Mouse (Mus musculus): ENCODE measurements around the gene Hnrnpd. TPM values are rescaled to one million over a fixed set of nuclear protein-coding genes. Genes with fewer than 3 reads are reported as not detected.

Hnrnpd gene
- polyA plus RNA-seq (2015; fragmentation: Nextera tagmentation; extraction: Ambion mirVana), result 178 and 194 TPM in 2 replicates

DNA sequence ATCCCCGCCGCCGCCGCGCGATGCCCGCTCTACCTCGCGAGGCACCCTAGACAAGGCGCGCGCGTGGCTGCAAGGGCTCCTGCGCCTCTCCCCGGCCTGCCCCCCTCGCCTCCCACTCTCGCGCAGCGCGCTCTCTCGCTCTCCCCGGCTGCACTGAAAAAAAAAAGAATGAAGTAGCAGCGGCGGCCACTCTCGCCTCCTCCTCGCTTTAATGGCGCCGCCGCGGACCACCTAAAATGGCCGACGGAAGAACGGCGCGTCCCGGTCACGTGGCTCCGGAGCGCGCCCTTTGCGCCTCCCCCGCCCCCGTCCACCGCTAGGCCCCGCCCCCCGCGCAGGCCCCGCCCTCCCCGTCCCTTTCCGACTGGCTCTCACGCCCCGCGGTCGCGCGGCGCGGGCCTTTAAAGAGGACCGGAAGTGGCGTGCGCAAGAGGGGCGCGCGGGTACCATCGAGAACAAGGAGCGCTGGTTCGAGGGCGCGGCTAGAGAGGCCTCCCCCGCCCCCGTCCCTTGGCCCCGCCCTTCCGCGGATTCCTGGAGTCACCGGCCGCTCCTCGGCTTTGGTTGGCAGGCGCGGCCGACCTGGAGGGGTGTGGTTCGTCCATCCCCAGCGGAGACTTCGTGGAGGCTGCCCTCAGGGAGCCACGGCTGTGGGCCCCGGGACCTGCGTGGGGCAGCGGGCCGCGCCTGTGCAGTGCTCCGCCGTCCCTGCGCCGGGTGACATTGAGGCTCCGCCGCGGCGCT, at the start of gene Hnrnpd, which contains the start of gene 4930524J08Rik:
Gene Hnrnpd, minus strand, starts transcription at position 240 of the 744 bp plus-strand sequence.
Gene 4930524J08Rik, plus strand, starts transcription at position 363 of the 744 bp plus-strand sequence.
- H3K9me3 ChIP-seq, result no peaks in the 10 kb centered on the region
- peak within 1 kb of the TSS; percentile 94 for H3K4me3 ChIP-seq (replicated peaks)
- no peaks in the 10 kb centered on the region for H3K27me3 ChIP-seq (replicated peaks)
- peak within 1 kb of the TSS; percentile 97 for H3K9ac ChIP-seq
- peak within 1 kb of the TSS; percentile 67 for H3K4me2 ChIP-seq
- H3K36me3 ChIP-seq, result no peaks in the 10 kb centered on the region
- under 1% methylated on average over 88 of the region's 97 CpGs for WGBS
- peak within 1 kb of the TSS; percentile 99 for H3K27ac ChIP-seq
- H3K4me1 ChIP-seq, result 0 out of 2 replicates have a peak, but pooled peaks cover 3% of the 10 kb centered on the region
- peak; percentile 98 for ATAC-seq (ENCODE audit: insufficient read depth, low FRiP score, low read depth)

- H3K4me1 ChIP-seq, result no peaks in the 10 kb centered on the region
- H3K9me3 ChIP-seq, result no peaks in the 10 kb centered on the region
- H3K27ac ChIP-seq, result no peak overlapping the region
- H3K9ac ChIP-seq, result no peak overlapping the region
- H3K36me3 ChIP-seq, result no peaks in the 10 kb centered on the region
- H3K4me2 ChIP-seq, result no peak overlapping the region
- H3K27me3 ChIP-seq (replicated peaks), result no peaks in the 10 kb centered on the region
- ATAC-seq (ENCODE audit: insufficient read depth, low FRiP score, low read depth), result no peak
- no peak overlapping the region for H3K4me3 ChIP-seq (replicated peaks)
- 78% methylated on average over 1 of the region's 1 CpGs for WGBS
These were observed 46.1 kb upstream of the Hnrnpd start for GRCm38 (mm10) chr5:100024868-100025267.

DNA sequence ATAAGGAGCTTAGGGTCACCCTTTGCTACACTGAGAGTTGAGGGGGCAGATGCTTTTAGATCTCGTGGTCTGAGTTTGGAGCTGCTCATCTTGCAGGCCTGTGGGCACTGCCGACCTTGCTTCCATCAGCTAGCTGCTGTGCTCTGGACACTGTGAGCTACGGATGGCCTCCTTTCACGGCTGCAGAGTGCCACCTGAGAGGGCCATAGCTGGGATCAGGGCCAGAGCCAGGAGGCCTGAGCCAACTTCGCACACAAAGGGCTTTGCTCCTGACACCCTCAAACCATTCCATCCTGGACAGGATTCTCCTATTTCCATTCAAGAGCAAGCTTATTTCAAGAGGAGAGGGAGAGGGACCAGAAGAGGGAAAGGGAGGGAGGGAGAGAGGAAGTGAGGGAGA, 45.7 kb upstream of the Hnrnpd start:
- no peaks in the 10 kb centered on the region for H3K9me3 ChIP-seq
- ATAC-seq (ENCODE audit: insufficient read depth, low FRiP score, low read depth), result no peak
- H3K27me3 ChIP-seq (replicated peaks), result no peaks in the 10 kb centered on the region
- H3K27ac ChIP-seq, result no peak overlapping the region
- no peaks in the 10 kb centered on the region for H3K36me3 ChIP-seq
- H3K9ac ChIP-seq, result no peak overlapping the region
- H3K4me2 ChIP-seq, result no peak overlapping the region
- 75% methylated on average over 5 of the region's 5 CpGs for WGBS
- H3K4me1 ChIP-seq, result no peaks in the 10 kb centered on the region
- H3K4me3 ChIP-seq (replicated peaks), result no peak overlapping the region

DNA sequence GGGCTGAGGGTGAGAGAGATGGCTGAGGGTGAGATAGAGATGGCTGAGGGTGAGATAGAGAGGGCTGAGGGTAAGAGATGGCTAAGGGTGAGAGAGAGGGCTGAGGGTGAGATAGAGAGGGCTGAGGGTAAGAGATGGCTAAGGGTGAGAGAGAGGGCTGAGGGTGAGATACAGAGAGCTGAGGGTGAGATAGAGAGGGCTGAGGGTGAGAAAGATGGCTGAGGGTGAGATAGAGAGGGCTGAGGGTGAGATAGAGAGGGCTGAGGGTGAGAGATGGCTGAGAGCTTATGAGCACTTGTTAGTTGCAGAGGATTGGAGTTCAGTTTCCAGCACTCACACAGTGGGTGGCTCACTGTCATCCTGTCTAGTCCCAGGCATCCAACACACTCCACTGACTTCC, 41.4 kb upstream of the Hnrnpd start:
- no peak for ATAC-seq (ENCODE audit: insufficient read depth, low FRiP score, low read depth)
- H3K4me2 ChIP-seq, result no peak overlapping the region
- H3K36me3 ChIP-seq, result no peaks in the 10 kb centered on the region
- no peaks in the 10 kb centered on the region for H3K27me3 ChIP-seq (replicated peaks)
- no peaks in the 10 kb centered on the region for H3K9me3 ChIP-seq
- H3K9ac ChIP-seq, result no peak overlapping the region
- H3K4me1 ChIP-seq, result no peaks in the 10 kb centered on the region
- no peak overlapping the region for H3K4me3 ChIP-seq (replicated peaks)
- H3K27ac ChIP-seq, result no peak overlapping the region

DNA sequence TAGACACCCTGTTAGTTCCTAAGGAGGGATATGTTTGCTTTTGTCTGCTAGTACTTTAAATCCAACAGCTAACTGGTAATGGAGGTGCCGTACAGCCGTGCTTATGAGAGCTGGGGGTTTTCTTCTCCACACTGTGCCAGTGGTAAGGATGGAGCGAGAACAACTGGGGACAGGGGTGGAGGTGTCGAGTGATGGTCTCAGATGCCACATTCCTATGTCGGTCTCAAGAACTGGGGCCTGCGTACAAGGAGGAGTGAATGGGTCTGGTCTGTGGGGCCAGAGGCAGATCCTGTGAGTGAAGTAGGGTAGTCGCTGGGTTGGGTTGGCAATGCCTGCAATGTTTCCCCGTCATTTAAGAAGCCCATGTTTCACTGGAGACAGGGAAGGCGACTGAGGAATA, 33.9 kb upstream of the Hnrnpd start:
- Histone ChIP-seq H3K4me2 (no peak overlapping the region), H3K9ac (no peak overlapping the region), H3K36me3 (no peaks in the 10 kb centered on the region), H3K27ac (no peak overlapping the region), H3K27me3 (replicated peaks) (no peaks in the 10 kb centered on the region), H3K9me3 (no peaks in the 10 kb centered on the region), H3K4me3 (replicated peaks) (no peak overlapping the region), H3K4me1 (no peaks in the 10 kb centered on the region)
- WGBS, result 86% methylated on average over 9 of the region's 9 CpGs
- ATAC-seq (ENCODE audit: insufficient read depth, low FRiP score, low read depth), result no peak

DNA sequence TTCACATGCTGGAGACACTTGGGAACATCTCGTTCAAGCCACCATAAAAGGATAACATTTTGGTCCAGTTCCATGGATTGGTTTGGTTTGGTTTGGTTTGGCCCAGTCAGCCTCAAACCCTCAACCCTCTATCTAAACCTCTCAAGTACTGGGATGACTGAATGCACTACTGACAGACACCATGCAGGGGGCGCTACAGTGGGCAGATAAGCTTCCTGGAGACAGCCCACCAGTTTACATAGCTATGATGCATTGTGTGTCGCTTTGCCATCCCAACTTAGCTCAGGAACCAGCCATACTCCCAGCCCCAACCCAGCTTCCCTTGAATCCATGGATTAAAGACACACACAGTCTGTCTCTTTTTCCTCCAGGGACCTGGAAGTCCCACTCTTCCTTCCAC, 29.7 kb upstream of the Hnrnpd start:
- H3K27me3 ChIP-seq (replicated peaks), result no peaks in the 10 kb centered on the region
- ATAC-seq (ENCODE audit: insufficient read depth, low FRiP score, low read depth), result no peak
- WGBS, result 62% methylated on average over 3 of the region's 3 CpGs

GRCm38 (mm10) chr5:100007040-100007375, 28.3 kb upstream of the Hnrnpd start:
- WGBS, result 78% methylated on average over 4 of the region's 4 CpGs
- Histone ChIP-seq H3K27ac (peak overlapping the region; percentile 75), H3K4me1 (no peaks in the 10 kb centered on the region), H3K4me3 (replicated peaks) (no peak overlapping the region), H3K9me3 (no peaks in the 10 kb centered on the region), H3K9ac (no peak overlapping the region), H3K4me2 (no peak overlapping the region), H3K27me3 (replicated peaks) (no peaks in the 10 kb centered on the region), H3K36me3 (no peaks in the 10 kb centered on the region)
- no peak for ATAC-seq (ENCODE audit: insufficient read depth, low FRiP score, low read depth)

More for the DNA sequence above, 29.7 kb upstream of the Hnrnpd start:
- Histone ChIP-seq H3K4me1 (no peaks in the 10 kb centered on the region), H3K36me3 (no peaks in the 10 kb centered on the region), H3K27ac (no peak overlapping the region), H3K9me3 (no peaks in the 10 kb centered on the region), H3K4me2 (no peak overlapping the region), H3K9ac (no peak overlapping the region), H3K4me3 (replicated peaks) (no peak overlapping the region)

- Histone ChIP-seq H3K4me2 (peak overlapping the region; percentile 33), H3K9ac (no peak overlapping the region), H3K9me3 (no peaks in the 10 kb centered on the region), H3K4me1 (no peaks in the 10 kb centered on the region), H3K27me3 (replicated peaks) (no peaks in the 10 kb centered on the region), H3K36me3 (no peaks in the 10 kb centered on the region), H3K4me3 (replicated peaks) (no peak overlapping the region), H3K27ac (peak overlapping the region; percentile 82)
- 67% methylated on average over 4 of the region's 4 CpGs for WGBS
- peak; percentile 92 for ATAC-seq (ENCODE audit: insufficient read depth, low FRiP score, low read depth)
These were observed 27.7 kb upstream of the Hnrnpd start for GRCm38 (mm10) chr5:100006324-100007039.

DNA sequence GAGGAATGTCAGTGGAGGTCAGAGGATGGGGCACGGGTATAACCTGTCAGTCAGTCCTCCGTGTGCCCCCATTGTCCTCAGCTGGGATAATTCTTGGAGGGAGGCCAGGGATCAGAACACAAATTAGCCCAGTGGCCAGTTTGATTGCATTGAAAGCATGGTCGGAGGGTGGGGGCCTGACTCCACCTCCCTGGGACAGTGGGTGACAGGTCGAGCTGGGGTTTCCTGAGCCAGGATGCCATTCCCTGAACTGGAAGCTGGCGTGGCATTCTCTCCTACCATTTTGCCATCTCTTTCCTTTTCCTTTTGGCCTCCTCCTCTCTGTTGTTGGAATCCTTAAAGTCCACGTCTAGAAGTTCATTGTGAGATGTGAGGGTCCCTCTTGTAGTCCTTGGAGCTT, 27.2 kb upstream of the Hnrnpd start:
- Histone ChIP-seq H3K4me3 (replicated peaks) (no peak overlapping the region), H3K36me3 (no peaks in the 10 kb centered on the region), H3K27ac (peak overlapping the region; percentile 82), H3K27me3 (replicated peaks) (no peaks in the 10 kb centered on the region), H3K9ac (no peak overlapping the region), H3K9me3 (no peaks in the 10 kb centered on the region), H3K4me2 (peak overlapping the region; percentile 33), H3K4me1 (no peaks in the 10 kb centered on the region)
- no peak for ATAC-seq (ENCODE audit: insufficient read depth, low FRiP score, low read depth)
- WGBS, result 73% methylated on average over 6 of the region's 6 CpGs

- Histone ChIP-seq H3K4me2 (peak overlapping the region; percentile 33), H3K4me1 (no peaks in the 10 kb centered on the region), H3K9ac (no peak overlapping the region), H3K36me3 (no peaks in the 10 kb centered on the region), H3K27ac (peak overlapping the region; percentile 82), H3K4me3 (replicated peaks) (no peak overlapping the region), H3K27me3 (replicated peaks) (no peaks in the 10 kb centered on the region), H3K9me3 (no peaks in the 10 kb centered on the region)
- 52% methylated on average over 3 of the region's 3 CpGs for WGBS
- peak; percentile 59 for ATAC-seq (ENCODE audit: insufficient read depth, low FRiP score, low read depth)
These were observed 26.7 kb upstream of the Hnrnpd start for GRCm38 (mm10) chr5:100005431-100005830.

GRCm38 (mm10) chr5:100003895-100004294, 25.2 kb upstream of the Hnrnpd start:
- WGBS, result 78% methylated on average over 4 of the region's 4 CpGs
- no peaks in the 10 kb centered on the region for H3K9me3 ChIP-seq
- ATAC-seq (ENCODE audit: insufficient read depth, low FRiP score, low read depth), result no peak
- no peaks in the 10 kb centered on the region for H3K27me3 ChIP-seq (replicated peaks)
- H3K4me2 ChIP-seq, result no peak overlapping the region
- no peak overlapping the region for H3K4me3 ChIP-seq (replicated peaks)
- H3K9ac ChIP-seq, result no peak overlapping the region
- no peak overlapping the region for H3K27ac ChIP-seq
- H3K4me1 ChIP-seq, result no peaks in the 10 kb centered on the region
- no peaks in the 10 kb centered on the region for H3K36me3 ChIP-seq

GRCm38 (mm10) chr5:100000500-100000899, 21.8 kb upstream of the Hnrnpd start:
- no peak overlapping the region for H3K4me3 ChIP-seq (replicated peaks)
- H3K9me3 ChIP-seq, result no peaks in the 10 kb centered on the region
- H3K4me1 ChIP-seq, result no peaks in the 10 kb centered on the region
- no peaks in the 10 kb centered on the region for H3K27me3 ChIP-seq (replicated peaks)
- 41% methylated on average over 8 of the region's 8 CpGs for WGBS
- no peak overlapping the region for H3K9ac ChIP-seq
- no peaks in the 10 kb centered on the region for H3K36me3 ChIP-seq
- H3K4me2 ChIP-seq, result no peak overlapping the region
- no peak overlapping the region for H3K27ac ChIP-seq
- ATAC-seq (ENCODE audit: insufficient read depth, low FRiP score, low read depth), result peak; percentile 51

Data from stomach, embryonic 15.5 days (tissue).